Mouse (Mus musculus): ENCODE data around the gene Numbl.

DNA sequence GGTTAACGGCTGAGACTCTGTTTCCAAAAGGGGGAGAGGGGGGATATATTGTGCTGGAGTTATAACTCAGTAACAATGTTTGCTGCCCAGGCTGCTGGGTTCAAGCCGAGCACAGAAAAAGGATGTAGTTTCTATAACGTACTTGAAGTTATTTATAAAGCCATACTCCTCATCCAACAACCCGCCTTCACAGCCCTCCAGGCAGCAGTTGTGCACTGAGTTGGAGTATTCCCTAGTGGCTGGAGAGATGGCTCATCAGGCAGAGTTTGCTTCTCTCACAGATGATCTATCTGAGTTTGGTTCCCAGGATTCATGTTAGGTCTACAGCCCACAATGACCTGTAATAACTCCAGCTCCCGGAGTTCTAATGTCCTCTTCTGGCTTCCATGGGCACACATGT, 42.6 kb downstream of the Numbl start:
- TF ChIP-seq CTCF (conservative IDR thresholded peaks at IDR 0.05 in 1 of 2, IDR thresholded peaks at IDR 0.05 in 1 of 2; ENCODE audit: low read depth in 2 of 2, low read length in 2 of 2): no peak
- TF ChIP-seq ZKSCAN1 (IDR thresholded peaks at IDR 0.05; ENCODE audit: borderline replicate concordance, low read depth, low read length): no peak
- TF ChIP-seq JUND (conservative IDR thresholded peaks at IDR 0.05; ENCODE audit: low read depth, low read length): no peak
- no peak for TF ChIP-seq MAZ (IDR thresholded peaks at IDR 0.05; ENCODE audit: low read depth, low read length)
- TF ChIP-seq PAX5 (IDR thresholded peaks at IDR 0.05; ENCODE audit: low read length): no peak
- TF ChIP-seq EP300 (IDR thresholded peaks at IDR 0.05; ENCODE audit: low read length): no peak
- no peak for TF ChIP-seq POLR2A (IDR thresholded peaks at IDR 0.05; ENCODE audit: low read depth, low read length)
- no peak for TF ChIP-seq SMC3 (IDR thresholded peaks at IDR 0.05; ENCODE audit: low read depth, low read length)
- no peak for TF ChIP-seq TCF12 (IDR thresholded peaks at IDR 0.05; ENCODE audit: low read depth, low read length)
- TF ChIP-seq TBP (conservative IDR thresholded peaks at IDR 0.05; ENCODE audit: low read depth, low read length): no peak
